Mouse (Mus musculus): Measurements from ENCODE around the gene Cdca7l. TPM values are rescaled to one million over a fixed set of nuclear protein-coding genes. Genes with fewer than 3 reads are reported as not detected.

Cdca7l gene
- 2.8 and 5.8 TPM in 2 replicates for polyA plus RNA-seq (2012; ENCODE audit: low replicate concordance)

DNA sequence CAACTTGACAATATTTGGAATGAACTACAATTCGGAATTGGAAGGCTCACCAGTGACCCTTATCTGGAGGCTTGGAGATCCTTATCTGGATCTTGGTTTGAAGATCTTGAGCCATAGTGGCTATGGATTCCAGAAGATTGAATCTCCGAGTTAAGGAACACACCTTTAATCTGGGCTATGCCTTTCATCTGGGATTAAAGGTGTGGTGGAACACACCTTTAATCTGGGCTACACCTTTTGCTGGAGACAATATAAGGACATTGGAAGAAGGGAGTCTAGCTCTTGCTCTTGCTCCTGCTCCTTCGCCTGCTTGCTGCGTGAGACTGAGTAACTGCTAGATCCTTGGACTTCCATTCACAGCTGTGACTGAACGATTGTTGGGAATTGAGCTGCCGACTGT is at the start of gene Cdca7l:
Cdca7l (plus strand) TSS at position 301 of the 400 bp plus-strand sequence.

Measured in hematopoietic multipotent progenitor cell, adult 10-12 weeks (in vitro differentiated cells).